Mouse (Mus musculus): Measurements from ENCODE around the gene Olfr536. TPM values are rescaled to one million over a fixed set of nuclear protein-coding genes. Genes with fewer than 3 reads are reported as not detected.

The Olfr536 gene
- polyA plus RNA-seq, 1 experiment from 2014 or later: not detected

Other genes starting within 250 kb of the Olfr536 start
- gene Olfr525, start 186.5 kb downstream of the Olfr536 start, polyA plus RNA-seq (2015; fragmentation: Nextera tagmentation; extraction: Ambion mirVana): not detected in 2 replicates
- gene Olfr527, start 173.4 kb downstream of the Olfr536 start, polyA plus RNA-seq (2015; fragmentation: Nextera tagmentation; extraction: Ambion mirVana): not detected in 2 replicates
- gene Olfr60, start 145.7 kb downstream of the Olfr536 start, polyA plus RNA-seq (2015; fragmentation: Nextera tagmentation; extraction: Ambion mirVana): not detected in 2 replicates
- gene Olfr530, start 131.1 kb downstream of the Olfr536 start, polyA plus RNA-seq (2015; fragmentation: Nextera tagmentation; extraction: Ambion mirVana): not detected in 2 replicates
- gene Olfr531, start 104.5 kb downstream of the Olfr536 start, polyA plus RNA-seq (2015; fragmentation: Nextera tagmentation; extraction: Ambion mirVana): not detected in 2 replicates
- gene Olfr532, start 85.8 kb downstream of the Olfr536 start, polyA plus RNA-seq (2015; fragmentation: Nextera tagmentation; extraction: Ambion mirVana): not detected in 2 replicates
- gene Olfr533, start 44.0 kb downstream of the Olfr536 start, polyA plus RNA-seq (2015; fragmentation: Nextera tagmentation; extraction: Ambion mirVana): not detected in 2 replicates
- not detected in 2 replicates for gene Olfr535, start 23.2 kb downstream of the Olfr536 start, polyA plus RNA-seq (2015; fragmentation: Nextera tagmentation; extraction: Ambion mirVana)
- gene Olfr538, start 60.5 kb upstream of the Olfr536 start, polyA plus RNA-seq (2015; fragmentation: Nextera tagmentation; extraction: Ambion mirVana): not detected in 2 replicates
- gene Olfr46, start 93.9 kb upstream of the Olfr536 start, polyA plus RNA-seq (2015; fragmentation: Nextera tagmentation; extraction: Ambion mirVana): not detected in 2 replicates
- not detected in 2 replicates for gene Olfr61, start 121.6 kb upstream of the Olfr536 start, polyA plus RNA-seq (2015; fragmentation: Nextera tagmentation; extraction: Ambion mirVana)
- gene Olfr53, start 139.1 kb upstream of the Olfr536 start, polyA plus RNA-seq (2015; fragmentation: Nextera tagmentation; extraction: Ambion mirVana): not detected in 2 replicates
- gene Olfr539, start 152.5 kb upstream of the Olfr536 start, polyA plus RNA-seq (2015; fragmentation: Nextera tagmentation; extraction: Ambion mirVana): not detected in 2 replicates
- not detected in 2 replicates for gene Olfr45, start 174.6 kb upstream of the Olfr536 start, polyA plus RNA-seq (2015; fragmentation: Nextera tagmentation; extraction: Ambion mirVana)
- not detected in 2 replicates for gene Olfr541, start 189.9 kb upstream of the Olfr536 start, polyA plus RNA-seq (2015; fragmentation: Nextera tagmentation; extraction: Ambion mirVana)

Measured in kidney, embryonic 16.5 days (tissue).